Mouse (Mus musculus): ENCODE data around the gene Gm10031. TPM values are rescaled to one million over a fixed set of nuclear protein-coding genes. Genes with fewer than 3 reads are reported as not detected.
A peak's percentile ranks its signal among the peaks of the same experiment; 100 is the strongest.

Gene Gm10031
- polyA plus RNA-seq, 1 experiment: not detected

DNA sequence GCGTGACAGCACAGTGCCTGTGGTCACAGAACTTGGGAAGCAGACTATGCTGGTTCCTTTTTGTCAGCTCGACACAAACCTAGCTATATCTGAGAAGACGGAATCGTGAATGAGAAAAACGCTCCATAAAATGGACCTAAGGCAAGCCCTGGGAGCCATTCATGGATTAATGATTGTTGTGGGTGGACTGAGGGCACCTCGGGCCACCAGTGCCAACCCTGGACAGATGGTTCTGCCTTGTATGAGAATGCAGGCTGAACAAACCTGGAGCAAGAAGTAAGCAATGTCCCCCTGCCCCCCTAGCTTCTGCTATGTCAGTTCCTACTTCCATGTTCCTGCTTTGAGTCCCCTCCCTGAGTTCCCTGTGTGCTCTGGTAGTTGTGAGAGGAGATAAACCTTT, 13.9 kb downstream of the Gm10031 start:
- TF ChIP-seq CTCF (IDR thresholded peaks at IDR 0.05; ENCODE audit: insufficient read depth, low read depth, low read length) (no peak), POLR2A (IDR thresholded peaks at IDR 0.05; ENCODE audit: insufficient read depth, low read depth, low read length) (no peak)
- 90% methylated on average over 6 of the region's 6 CpGs for WGBS
- 0 out of 2 replicates have a peak, but pooled peaks cover 3% of the 10 kb centered on the region for H3K4me1 ChIP-seq (ENCODE audit: control insufficient read depth, insufficient read depth, low read length)
- no peak overlapping the region for H3K27ac ChIP-seq (ENCODE audit: insufficient read depth, low read depth, low read length)
- H3K4me3 ChIP-seq (ENCODE audit: insufficient read depth, low read depth, low read length): no peak overlapping the region

DNA sequence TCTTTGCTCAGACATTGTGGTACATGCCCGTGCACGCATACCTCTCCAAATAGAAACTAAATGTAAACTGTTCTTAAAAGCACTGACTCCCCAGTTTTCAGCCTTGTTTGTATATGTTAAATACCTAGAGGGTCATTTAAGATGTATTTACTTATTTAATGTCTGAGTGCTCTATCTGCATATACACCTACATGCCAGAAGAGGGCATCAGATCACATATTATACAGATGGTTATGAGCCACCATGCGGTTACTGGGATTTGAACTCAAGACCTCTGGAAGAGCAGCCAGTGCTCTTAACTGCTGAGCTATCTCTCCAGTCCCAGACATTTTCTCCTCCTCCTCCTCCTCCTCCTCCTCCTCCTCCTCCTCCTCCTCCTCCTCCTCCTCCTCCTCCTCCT, 14.6 kb downstream of the Gm10031 start:
- TF ChIP-seq CTCF (IDR thresholded peaks at IDR 0.05; ENCODE audit: insufficient read depth, low read depth, low read length): no peak
- no peak for TF ChIP-seq POLR2A (IDR thresholded peaks at IDR 0.05; ENCODE audit: insufficient read depth, low read depth, low read length)
- H3K27ac ChIP-seq (ENCODE audit: insufficient read depth, low read depth, low read length): no peak overlapping the region
- 84% methylated on average over 3 of the region's 3 CpGs for WGBS
- H3K4me3 ChIP-seq (ENCODE audit: insufficient read depth, low read depth, low read length): no peak overlapping the region
- 0 out of 2 replicates have a peak, but pooled peaks cover 3% of the 10 kb centered on the region for H3K4me1 ChIP-seq (ENCODE audit: control insufficient read depth, insufficient read depth, low read length)

DNA sequence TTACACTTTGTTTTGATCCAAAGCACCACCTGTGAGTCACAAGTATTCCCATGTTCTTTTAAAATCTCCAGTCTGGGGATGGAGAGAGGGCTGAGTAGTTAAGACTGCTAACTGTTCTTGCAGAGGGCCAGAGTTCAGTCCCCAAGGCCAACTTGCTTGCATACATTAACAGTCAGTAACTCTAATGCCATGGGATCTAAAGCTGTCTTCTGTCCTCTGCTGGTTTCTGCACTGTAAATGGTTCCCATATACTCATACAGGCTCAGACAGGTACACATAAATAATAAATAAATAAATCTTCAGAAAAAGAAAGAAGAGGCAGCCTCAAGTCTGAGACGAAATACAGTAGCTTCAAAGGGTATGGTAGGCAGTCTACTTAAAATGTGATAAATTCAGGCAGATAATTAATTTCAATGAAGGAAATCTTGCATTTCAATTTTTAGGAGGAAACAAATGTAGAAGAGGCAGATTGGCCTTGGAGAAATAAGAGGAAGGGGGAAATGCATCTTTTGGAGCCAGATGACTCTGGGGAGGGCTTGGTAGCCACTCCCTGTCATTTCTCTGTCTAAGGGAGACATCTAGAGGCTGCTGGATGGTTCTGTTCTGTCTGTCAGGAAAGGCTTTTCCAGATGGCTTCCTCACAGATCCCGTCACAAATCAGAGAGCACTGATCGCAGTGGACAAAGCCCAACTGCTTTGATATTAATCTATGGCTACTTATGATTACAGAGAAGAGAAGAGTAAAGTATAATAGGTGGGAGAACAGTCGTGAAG, 16.2 kb downstream of the Gm10031 start:
- TF ChIP-seq POLR2A (IDR thresholded peaks at IDR 0.05; ENCODE audit: insufficient read depth, low read depth, low read length): no peak
- no peak for TF ChIP-seq CTCF (IDR thresholded peaks at IDR 0.05; ENCODE audit: insufficient read depth, low read depth, low read length)
- Histone ChIP-seq H3K4me3 (ENCODE audit: insufficient read depth, low read depth, low read length) (no peak overlapping the region), H3K27ac (ENCODE audit: insufficient read depth, low read depth, low read length) (no peak overlapping the region), H3K4me1 (ENCODE audit: control insufficient read depth, insufficient read depth, low read length) (peaks cover 8% of the 10 kb centered on the region)
- 59% methylated on average over 4 of the region's 4 CpGs for WGBS

DNA sequence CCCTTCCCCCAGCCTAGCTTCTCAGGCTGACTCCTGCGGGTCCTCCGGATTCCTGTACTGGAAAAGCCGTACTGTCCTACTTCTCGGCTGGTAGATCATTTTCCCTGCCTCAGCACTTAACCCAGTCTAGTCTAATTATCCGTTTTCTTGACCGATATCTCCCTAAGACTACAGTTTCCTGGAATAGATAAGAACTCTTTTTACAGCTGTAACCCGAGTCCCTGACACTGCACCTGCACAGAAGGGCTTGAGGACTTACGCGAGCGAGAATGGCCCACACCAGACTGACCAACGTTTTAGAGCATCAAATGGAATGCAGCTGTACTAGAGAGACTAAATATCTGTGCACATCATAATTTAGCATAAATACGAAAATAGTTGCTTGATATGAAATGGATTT, 20.2 kb downstream of the Gm10031 start:
- no peak for TF ChIP-seq CTCF (IDR thresholded peaks at IDR 0.05; ENCODE audit: insufficient read depth, low read depth, low read length)
- no peak for TF ChIP-seq POLR2A (IDR thresholded peaks at IDR 0.05; ENCODE audit: insufficient read depth, low read depth, low read length)
- no peak overlapping the region for H3K4me3 ChIP-seq (ENCODE audit: insufficient read depth, low read depth, low read length)
- H3K4me1 ChIP-seq (ENCODE audit: control insufficient read depth, insufficient read depth, low read length): peaks cover 5% of the 10 kb centered on the region
- WGBS: 42% methylated on average over 12 of the region's 12 CpGs
- no peak overlapping the region for H3K27ac ChIP-seq (ENCODE audit: insufficient read depth, low read depth, low read length)

DNA sequence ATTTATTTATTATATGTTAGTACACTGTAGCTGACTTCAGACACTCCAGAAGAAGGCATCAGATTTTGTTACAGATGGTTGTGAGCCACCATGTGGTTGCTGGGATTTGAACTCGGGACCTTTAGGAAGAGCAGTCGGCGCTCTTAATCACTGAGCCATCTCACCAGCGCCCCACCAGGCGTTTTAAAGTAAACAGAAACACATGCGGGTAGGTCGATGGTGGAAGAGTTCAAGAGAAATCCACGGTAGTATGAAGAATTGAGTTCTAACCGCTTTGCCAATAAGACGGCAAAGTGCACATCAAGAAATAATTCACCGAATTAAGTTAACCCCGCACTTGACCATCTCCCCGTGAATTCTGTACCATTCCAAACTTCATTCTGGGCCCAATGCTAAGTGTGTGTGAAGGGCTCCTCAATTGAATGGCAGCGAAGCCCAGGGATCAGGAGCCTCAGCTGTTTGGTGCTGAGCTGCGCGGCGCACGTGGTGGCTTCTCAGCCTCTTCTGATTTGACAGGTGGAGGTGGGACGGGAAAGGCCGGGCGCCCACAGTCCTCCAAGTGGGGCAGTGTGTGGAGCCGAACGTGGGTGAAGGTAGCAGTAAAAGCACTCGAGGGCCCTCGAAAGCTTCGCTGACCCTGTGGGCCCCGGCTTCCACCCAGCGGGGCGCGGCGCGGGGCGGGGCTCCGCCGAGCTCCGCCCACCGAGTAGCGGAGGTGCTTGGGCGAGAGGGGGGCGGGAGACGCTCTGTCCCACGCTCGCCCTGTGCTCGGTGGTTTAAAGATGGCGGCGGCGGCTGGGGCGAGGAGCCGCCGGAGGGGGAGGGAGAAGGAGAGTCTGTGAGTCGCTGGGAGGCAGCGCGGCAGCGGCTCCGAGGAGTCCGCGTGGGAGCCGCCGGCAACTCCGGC, 34.5 kb downstream of the Gm10031 start, which contains the start of gene Abl2:
Gene Abl2 (plus strand): TSS at position 763 of the 907 bp plus-strand sequence.
- peak within 1 kb of the TSS; percentile 79 for H3K27ac ChIP-seq (ENCODE audit: insufficient read depth, low read depth, low read length)
- peak; percentile 70 for TF ChIP-seq POLR2A (IDR thresholded peaks at IDR 0.05; ENCODE audit: insufficient read depth, low read depth, low read length)
- no peak for TF ChIP-seq CTCF (IDR thresholded peaks at IDR 0.05; ENCODE audit: insufficient read depth, low read depth, low read length)
- H3K4me3 ChIP-seq (ENCODE audit: insufficient read depth, low read depth, low read length): peak within 1 kb of the TSS; percentile 93
- H3K4me1 ChIP-seq (ENCODE audit: control insufficient read depth, insufficient read depth, low read length): peaks cover 3% of the 10 kb centered on the region; the same call in 1 of the 2 replicates
- 6% methylated on average over 60 of the region's 60 CpGs for WGBS

DNA sequence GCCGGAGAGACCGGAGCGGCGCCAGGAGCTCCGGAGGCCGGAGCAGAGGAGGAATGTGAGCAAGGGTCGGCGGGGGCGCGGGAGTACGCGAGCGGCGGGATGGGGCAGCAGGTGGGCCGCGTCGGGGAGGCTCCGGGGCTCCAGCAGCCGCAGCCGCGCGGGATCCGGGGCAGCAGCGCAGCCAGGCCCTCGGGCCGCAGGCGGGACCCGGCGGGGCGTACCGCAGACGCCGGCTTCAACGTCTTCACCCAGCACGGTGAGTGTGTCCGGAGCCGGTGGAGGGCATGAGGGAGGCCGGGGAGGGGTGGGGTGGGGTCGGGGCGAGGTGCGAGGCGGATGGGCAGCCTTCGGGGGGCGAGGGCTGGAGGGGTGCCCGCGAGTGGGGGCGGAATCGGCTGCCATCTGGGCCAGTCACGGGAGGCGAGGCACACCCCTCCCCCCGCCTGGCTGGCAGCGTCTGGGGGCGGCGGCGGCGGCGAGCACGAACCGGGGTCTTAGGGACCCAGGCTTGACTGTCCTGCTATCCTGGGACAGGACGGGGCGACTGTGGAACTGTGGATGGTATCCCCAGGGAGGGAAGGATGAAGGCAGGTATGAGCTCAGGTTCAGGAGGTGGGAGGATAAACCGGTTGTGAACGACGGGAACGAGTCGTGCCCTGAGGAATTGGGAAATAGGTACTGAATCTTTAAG, 35.3 kb downstream of the Gm10031 start:
- Histone ChIP-seq H3K27ac (ENCODE audit: insufficient read depth, low read depth, low read length) (peak overlapping the region; percentile 79), H3K4me3 (ENCODE audit: insufficient read depth, low read depth, low read length) (peak overlapping the region; percentile 93), H3K4me1 (ENCODE audit: control insufficient read depth, insufficient read depth, low read length) (peaks cover 3% of the 10 kb centered on the region; the same call in 1 of the 2 replicates)
- WGBS: 1% methylated on average over 45 of the region's 66 CpGs
- TF ChIP-seq POLR2A (IDR thresholded peaks at IDR 0.05; ENCODE audit: insufficient read depth, low read depth, low read length) (no peak), CTCF (IDR thresholded peaks at IDR 0.05; ENCODE audit: insufficient read depth, low read depth, low read length) (no peak)

DNA sequence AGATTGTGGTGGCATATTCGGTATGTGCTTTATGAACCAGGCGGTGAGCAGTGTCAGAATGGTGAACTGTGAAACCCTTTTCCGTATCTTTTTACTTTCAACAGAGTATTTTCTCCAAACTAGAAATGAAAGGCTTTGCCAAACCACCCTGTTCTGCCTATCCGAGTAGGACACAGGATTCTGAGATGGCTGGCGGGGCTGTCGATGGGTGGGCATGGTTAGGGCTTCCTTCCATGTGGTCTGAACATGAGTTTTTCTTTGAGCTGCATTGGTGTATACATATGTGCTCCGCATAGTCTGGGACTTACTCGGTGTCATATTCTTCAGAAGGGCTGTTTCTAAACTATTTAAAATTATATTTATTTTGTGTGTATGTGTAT, 35.8 kb downstream of the Gm10031 start:
- peak overlapping the region; percentile 93 for H3K4me3 ChIP-seq (ENCODE audit: insufficient read depth, low read depth, low read length)
- H3K27ac ChIP-seq (ENCODE audit: insufficient read depth, low read depth, low read length): peak overlapping the region; percentile 79
- peaks cover 3% of the 10 kb centered on the region; the same call in 1 of the 2 replicates for H3K4me1 ChIP-seq (ENCODE audit: control insufficient read depth, insufficient read depth, low read length)
- WGBS: 6% methylated on average over 8 of the region's 8 CpGs
- no peak for TF ChIP-seq POLR2A (IDR thresholded peaks at IDR 0.05; ENCODE audit: insufficient read depth, low read depth, low read length)
- TF ChIP-seq CTCF (IDR thresholded peaks at IDR 0.05; ENCODE audit: insufficient read depth, low read depth, low read length): no peak

DNA sequence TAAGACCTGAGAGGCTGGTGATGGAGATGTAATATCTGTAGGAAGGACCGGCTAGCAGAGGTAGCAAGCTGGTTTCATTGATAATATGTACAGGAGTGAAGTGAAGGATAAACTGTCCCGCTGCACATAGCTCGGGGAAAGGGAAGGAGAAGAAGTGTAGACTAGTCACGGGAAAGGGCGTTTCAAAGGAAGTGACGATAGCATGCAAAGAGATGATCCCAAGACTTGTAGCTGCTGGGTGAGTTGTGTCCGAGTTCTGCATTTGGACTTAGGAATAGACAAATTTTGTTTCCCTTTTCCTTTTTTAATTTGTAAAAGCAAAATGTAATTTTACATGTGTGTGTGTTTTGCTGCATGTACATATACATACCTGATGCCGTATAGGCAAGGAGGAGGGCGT, 36.7 kb downstream of the Gm10031 start:
- H3K4me3 ChIP-seq (ENCODE audit: insufficient read depth, low read depth, low read length): peak overlapping the region; percentile 9; the same call in 1 of the 2 replicates
- no peak for TF ChIP-seq POLR2A (IDR thresholded peaks at IDR 0.05; ENCODE audit: insufficient read depth, low read depth, low read length)
- TF ChIP-seq CTCF (IDR thresholded peaks at IDR 0.05; ENCODE audit: insufficient read depth, low read depth, low read length): no peak
- 63% methylated on average over 9 of the region's 9 CpGs for whole genome bisulfite sequencing

More for the DNA sequence above, 36.7 kb downstream of the Gm10031 start:
- H3K4me1 ChIP-seq (ENCODE audit: control insufficient read depth, insufficient read depth, low read length): peaks cover 3% of the 10 kb centered on the region; the same call in 1 of the 2 replicates
- no peak overlapping the region for H3K27ac ChIP-seq (ENCODE audit: insufficient read depth, low read depth, low read length)

Data from olfactory bulb, adult 2 months (tissue).